Mouse (Mus musculus) heart, embryonic 13.5 days (tissue): ENCODE measurements around the gene Pax5. TPM values are rescaled to one million over a fixed set of nuclear protein-coding genes. Genes with fewer than 3 reads are reported as not detected.

ENCODE experiments used
- ATAC-seq: fragments of 200-750 bp; cut with Nextera tagmentation; 2 replicates; pipeline ENCODE4 v1.8.0; 2017; ENCODE audit warnings: moderate TSS enrichment; ENCODE audit not compliant: insufficient number of reproducible peaks, low FRiP score, low TSS enrichment; ENCODE audit errors: extremely low read depth
- H3K27ac ChIP-seq: fragments of 300-500 bp; sonication (generic); replicated peaks from 2 replicates; pipeline ENCODE4 v1.5.1; 2015; ENCODE audit warnings: moderate library complexity, mild to moderate bottlenecking, inconsistent platforms
- H3K27me3 ChIP-seq: fragments of 300-500 bp; sonication (generic); replicated peaks from 2 replicates; pipeline ENCODE4 v1.6.1; 2015; ENCODE audit warnings: mild to moderate bottlenecking, inconsistent platforms
- H3K36me3 ChIP-seq: fragments of 300-500 bp; sonication (generic); 2 replicates; pipeline ENCODE4 v1.6.1; 2015; ENCODE audit warnings: mild to moderate bottlenecking, inconsistent platforms
- H3K4me1 ChIP-seq: fragments of 300-500 bp; sonication (generic); 2 replicates; pipeline ENCODE4 v1.6.1; 2015; ENCODE audit warnings: inconsistent platforms
- H3K4me2 ChIP-seq: fragments of 300-500 bp; sonication (generic); 2 replicates; pipeline ENCODE4 v1.6.1; 2015; ENCODE audit warnings: inconsistent platforms, mild to moderate bottlenecking, moderate library complexity
- H3K4me3 ChIP-seq: fragments of 300-500 bp; sonication (generic); 2 replicates; pipeline ENCODE4 v1.5.1; 2015; ENCODE audit warnings: moderate library complexity, mild to moderate bottlenecking, inconsistent platforms
- H3K9ac ChIP-seq: fragments of 300-500 bp; sonication (generic); 2 replicates; pipeline ENCODE4 v1.6.1; 2015; ENCODE audit warnings: inconsistent platforms, mild to moderate bottlenecking, moderate library complexity
- H3K9me3 ChIP-seq: fragments of 300-500 bp; sonication (generic); 2 replicates; pipeline ENCODE4 v1.6.1; 2016; ENCODE audit warnings: inconsistent platforms
- WGBS: fragments of 180-500 bp; shearing (Covaris S2); methylation state at CpG from one replicate; pipeline ENCODE4 v1.1.7; 2015; ENCODE audit warnings: mixed read lengths; 5-methylcytosine and 5-hydroxymethylcytosine counted together
- polyA plus RNA-seq: library from polyadenylated mRNA; unstranded; fragments of >200 nt; fragmentation: Nextera tagmentation; extraction: Ambion mirVana; gene quantifications from 2 replicates; pipeline ENCODE4 v1.2.1, GENCODE M21; 2015

Gene Pax5
- polyA plus RNA-seq, 1 experiment from 2014 or later, result 0.07 TPM

DNA sequence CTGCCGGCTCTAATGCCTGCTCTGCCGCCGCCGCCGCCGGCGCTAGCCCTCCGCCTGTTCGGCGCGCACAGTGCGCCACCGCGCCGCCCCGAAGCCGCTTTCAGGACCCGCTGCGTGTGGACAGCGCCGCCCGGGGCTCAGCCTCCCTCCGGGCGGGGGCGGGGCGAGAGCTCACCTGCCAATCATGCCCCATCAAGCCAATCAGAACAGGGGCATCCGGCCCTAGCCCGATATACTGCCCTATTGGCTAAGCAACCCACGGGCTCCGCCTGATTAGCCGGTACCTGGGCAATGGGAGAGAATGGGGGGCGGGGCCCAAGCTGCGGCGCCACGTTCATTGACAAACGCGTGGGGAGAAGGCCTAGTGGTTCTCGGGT is 5.9 kb downstream of the Pax5 start:
- no peaks in the 10 kb centered on the region for H3K36me3 ChIP-seq
- no peaks in the 10 kb centered on the region for H3K9me3 ChIP-seq
- peaks cover 13% of the 10 kb centered on the region for H3K4me1 ChIP-seq
- WGBS, result under 1% methylated on average over 38 of the region's 38 CpGs
- H3K4me3 ChIP-seq, result peak overlapping the region; percentile 51
- H3K4me2 ChIP-seq, result peak overlapping the region; percentile 72
- ATAC-seq, result peak; percentile 85
- H3K27me3 ChIP-seq, result peaks cover 100% of the 10 kb centered on the region
- H3K9ac ChIP-seq, result no peak overlapping the region
- H3K27ac ChIP-seq, result no peak overlapping the region

DNA sequence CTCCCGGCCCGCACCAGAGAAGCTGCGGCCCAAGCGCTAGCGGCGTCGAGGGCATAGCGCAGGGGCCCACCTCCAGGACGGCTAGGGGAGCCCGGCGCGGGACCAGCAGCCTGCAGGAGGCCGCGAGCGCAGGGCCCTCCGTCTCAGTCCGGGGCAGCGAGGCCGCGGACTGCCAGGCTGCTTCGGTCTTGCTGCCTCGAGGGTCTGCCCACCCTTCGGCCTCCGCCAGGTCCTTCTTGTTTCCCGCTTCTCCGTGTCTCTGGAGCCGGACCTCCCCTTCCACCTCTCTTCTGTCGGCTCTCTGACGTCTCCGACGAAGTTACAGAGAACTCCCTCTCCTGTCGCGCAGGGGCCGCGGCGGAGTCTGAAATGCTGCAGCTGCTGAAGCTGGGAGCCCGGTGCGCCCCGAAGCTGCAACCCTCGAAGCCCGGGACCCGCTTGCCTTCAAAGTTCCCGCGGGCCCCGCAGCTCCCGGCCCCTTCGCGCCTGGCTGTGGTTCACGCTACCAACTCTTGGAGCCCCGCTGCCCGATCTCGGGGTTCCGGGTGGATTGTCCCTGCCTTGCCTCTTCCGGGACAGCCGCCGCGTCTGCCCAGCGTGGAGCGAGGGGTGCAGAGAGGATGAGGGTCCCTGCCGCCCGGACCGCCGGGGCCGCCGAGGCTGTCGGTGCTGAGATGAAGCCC is 6.5 kb downstream of the Pax5 start:
- Histone ChIP-seq H3K9ac (no peak overlapping the region), H3K27ac (no peak overlapping the region), H3K4me1 (peaks cover 13% of the 10 kb centered on the region), H3K36me3 (no peaks in the 10 kb centered on the region), H3K4me3 (peak overlapping the region; percentile 51), H3K4me2 (peak overlapping the region; percentile 72), H3K27me3 (peaks cover 99% of the 10 kb centered on the region), H3K9me3 (no peaks in the 10 kb centered on the region)
- ATAC-seq, result 0 out of 2 replicates have a peak, but pooled peaks have one; percentile 5
- under 1% methylated on average over 66 of the region's 66 CpGs for WGBS

DNA sequence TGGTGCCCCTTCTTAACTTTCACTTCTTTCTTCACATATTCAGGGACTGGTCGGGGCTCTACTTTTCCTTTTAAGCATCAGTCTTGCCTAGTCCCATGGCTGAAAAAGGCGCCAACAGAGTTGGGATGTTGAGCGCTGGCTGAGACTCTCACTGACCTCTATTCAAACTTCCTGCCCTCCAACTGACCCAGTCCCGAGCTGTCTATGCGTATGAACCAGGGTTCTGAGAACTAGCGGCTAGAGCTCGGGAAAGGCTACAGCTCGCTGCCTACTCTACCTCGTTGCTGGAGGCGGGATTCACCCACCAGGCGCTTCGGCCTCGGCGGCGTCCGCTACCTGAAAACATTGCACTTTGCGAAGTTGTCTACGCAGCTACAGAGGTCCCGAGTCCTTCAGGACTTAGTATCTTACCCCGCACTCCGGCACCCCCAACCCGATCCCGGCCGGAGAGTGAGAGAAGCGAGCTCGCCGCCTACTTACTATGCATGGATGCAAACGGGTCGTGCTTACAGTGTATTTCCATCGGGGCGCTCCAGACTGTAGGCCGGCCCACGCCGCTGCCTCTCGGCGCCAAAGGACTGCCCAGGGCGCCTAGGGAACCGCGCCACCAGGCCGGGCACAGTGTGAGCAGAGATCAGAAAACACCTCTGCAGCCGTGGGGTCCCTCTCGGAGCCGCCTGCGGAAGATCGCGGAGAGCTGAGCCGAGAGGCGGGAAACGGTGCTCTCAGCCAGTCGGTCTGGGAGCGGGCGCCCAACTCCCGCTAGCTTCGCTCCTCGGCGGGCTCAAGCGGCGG is 7.2 kb downstream of the Pax5 start:
- Histone ChIP-seq H3K9ac (no peak overlapping the region), H3K27ac (no peak overlapping the region), H3K4me3 (peak overlapping the region; percentile 51), H3K9me3 (no peaks in the 10 kb centered on the region), H3K27me3 (peaks cover 99% of the 10 kb centered on the region), H3K4me1 (peaks cover 13% of the 10 kb centered on the region), H3K4me2 (peak overlapping the region; percentile 72), H3K36me3 (no peaks in the 10 kb centered on the region)
- ATAC-seq, result no peak
- 1% methylated on average over 58 of the region's 58 CpGs for WGBS

DNA sequence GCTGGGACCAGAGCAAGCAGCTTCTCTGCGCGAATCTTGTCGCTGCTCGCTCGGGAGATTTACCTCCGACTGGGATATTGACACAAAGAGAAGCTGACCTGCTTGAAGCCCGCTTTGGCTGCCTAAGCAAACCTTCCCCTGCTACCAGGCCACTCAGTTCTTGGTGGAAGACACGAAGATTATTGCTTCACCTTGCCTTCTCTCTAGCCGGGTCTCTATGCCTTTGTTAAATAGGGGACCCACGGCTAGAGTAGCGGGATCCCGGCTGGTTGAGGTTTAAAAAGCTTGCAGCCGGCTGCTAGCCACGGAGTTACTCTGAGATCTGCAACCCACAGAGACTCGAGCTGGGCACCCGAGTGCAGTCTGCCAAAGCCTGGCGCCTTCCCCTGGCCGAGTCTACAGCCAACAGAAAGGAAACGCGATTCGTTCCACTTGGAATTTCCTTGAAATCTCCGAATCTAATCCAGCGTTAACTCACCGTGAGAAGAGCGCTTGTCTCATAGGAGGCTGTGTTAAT is 8.2 kb downstream of the Pax5 start:
- Histone ChIP-seq H3K9me3 (no peaks in the 10 kb centered on the region), H3K36me3 (no peaks in the 10 kb centered on the region), H3K4me2 (no peak overlapping the region), H3K9ac (no peak overlapping the region), H3K4me1 (peaks cover 13% of the 10 kb centered on the region), H3K27ac (no peak overlapping the region), H3K4me3 (no peak overlapping the region), H3K27me3 (peaks cover 99% of the 10 kb centered on the region)
- WGBS, result 1% methylated on average over 25 of the region's 25 CpGs
- no peak for ATAC-seq

DNA sequence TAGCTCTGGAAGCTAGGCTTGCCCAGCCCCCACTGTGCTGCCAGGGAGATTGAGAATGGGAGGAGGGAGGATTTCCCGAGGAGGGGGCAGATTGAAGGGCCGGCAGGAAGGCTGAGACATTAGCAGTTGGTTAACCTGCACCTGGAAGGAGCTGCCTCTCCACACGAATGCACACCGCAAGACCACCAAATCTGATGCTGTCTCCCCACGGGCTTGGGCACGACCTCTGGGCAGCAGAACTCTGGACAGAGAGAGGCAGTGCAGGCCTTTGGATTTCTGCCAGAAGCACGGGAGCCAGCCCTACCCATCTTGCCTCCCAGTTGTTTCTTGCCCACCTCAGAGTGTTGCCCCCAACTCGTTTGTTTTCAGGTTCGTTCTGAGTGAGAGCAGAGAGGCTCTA is 8.8 kb downstream of the Pax5 start:
- H3K27ac ChIP-seq, result no peak overlapping the region
- no peak overlapping the region for H3K4me3 ChIP-seq
- H3K4me1 ChIP-seq, result peaks cover 13% of the 10 kb centered on the region
- no peak for ATAC-seq
- H3K27me3 ChIP-seq, result peaks cover 99% of the 10 kb centered on the region
- H3K4me2 ChIP-seq, result no peak overlapping the region
- H3K9ac ChIP-seq, result no peak overlapping the region
- no peaks in the 10 kb centered on the region for H3K9me3 ChIP-seq
- no peaks in the 10 kb centered on the region for H3K36me3 ChIP-seq
- 1% methylated on average over 9 of the region's 9 CpGs for WGBS

DNA sequence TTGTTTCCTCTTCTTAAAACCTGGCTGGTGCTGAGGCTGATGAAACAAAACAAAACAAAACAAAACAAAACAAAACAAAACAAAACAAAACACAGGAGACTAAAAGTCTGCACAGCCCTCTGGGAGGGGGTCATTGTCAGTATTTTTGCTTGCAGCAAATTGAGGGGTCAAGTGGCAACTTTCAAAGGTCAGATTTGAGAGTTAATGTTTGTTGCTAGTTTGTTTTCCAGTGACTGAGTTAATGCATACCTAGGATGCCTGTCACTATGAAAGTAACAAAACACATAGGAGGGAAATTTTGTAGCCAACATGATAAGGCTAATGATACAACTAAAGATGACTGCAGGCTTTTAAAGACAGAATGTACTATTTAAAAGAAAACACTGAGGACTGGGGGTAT is 13.6 kb downstream of the Pax5 start:
- no peak overlapping the region for H3K9ac ChIP-seq
- no peak overlapping the region for H3K27ac ChIP-seq
- H3K4me3 ChIP-seq, result no peak overlapping the region
- no peaks in the 10 kb centered on the region for H3K9me3 ChIP-seq
- no peaks in the 10 kb centered on the region for H3K4me1 ChIP-seq
- H3K27me3 ChIP-seq, result peaks cover 93% of the 10 kb centered on the region
- no peak for ATAC-seq
- no peak overlapping the region for H3K4me2 ChIP-seq
- H3K36me3 ChIP-seq, result no peaks in the 10 kb centered on the region

DNA sequence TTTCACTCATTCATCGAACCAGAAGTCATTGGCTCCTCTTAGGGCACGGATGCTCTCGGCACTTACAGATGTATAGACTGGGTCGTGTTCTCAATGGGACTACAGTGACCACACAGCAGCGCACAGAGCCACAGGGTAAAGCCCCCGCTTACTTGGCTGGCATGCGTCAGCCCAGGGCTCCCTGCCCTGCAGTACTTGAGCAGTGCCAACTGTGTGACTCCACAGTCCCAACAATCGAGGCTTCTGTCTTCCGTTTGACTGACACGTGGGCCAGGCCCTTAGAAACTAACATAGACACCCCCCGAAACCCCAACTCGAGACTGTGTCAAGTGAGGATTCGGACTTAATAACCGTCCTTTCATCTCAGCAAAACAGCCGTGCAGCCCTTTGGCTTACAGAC is 15.9 kb downstream of the Pax5 start:
- 65% methylated on average over 15 of the region's 15 CpGs for WGBS
- Histone ChIP-seq H3K4me2 (no peak overlapping the region), H3K36me3 (no peaks in the 10 kb centered on the region), H3K9ac (no peak overlapping the region), H3K4me3 (no peak overlapping the region), H3K27ac (no peak overlapping the region), H3K4me1 (no peaks in the 10 kb centered on the region), H3K27me3 (peaks cover 81% of the 10 kb centered on the region), H3K9me3 (no peaks in the 10 kb centered on the region)
- ATAC-seq, result no peak

DNA sequence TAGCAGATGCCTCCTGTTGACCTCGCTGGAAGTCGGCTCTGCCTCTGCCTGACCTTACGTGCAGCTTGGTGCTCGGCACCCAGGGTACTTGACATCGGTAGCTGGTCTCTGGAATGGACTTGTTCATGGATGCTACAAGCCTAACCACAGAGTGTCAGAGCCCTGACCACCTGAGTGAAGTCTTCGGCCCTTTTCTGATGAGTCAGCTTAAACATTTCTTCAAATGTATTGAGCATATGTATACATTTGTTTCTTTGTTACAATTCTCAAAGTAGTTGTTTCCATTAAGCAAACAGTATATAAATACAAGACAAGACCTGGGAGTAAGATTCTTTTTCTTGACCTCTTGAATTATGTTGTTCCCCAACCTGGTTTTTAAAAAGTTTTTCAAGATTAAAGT is 24.7 kb downstream of the Pax5 start:
- Histone ChIP-seq H3K4me2 (no peak overlapping the region), H3K27ac (no peak overlapping the region), H3K36me3 (no peaks in the 10 kb centered on the region), H3K4me3 (no peak overlapping the region), H3K9ac (no peak overlapping the region), H3K4me1 (no peaks in the 10 kb centered on the region), H3K9me3 (no peaks in the 10 kb centered on the region), H3K27me3 (peaks cover 49% of the 10 kb centered on the region)
- no peak for ATAC-seq
- WGBS, result 59% methylated on average over 6 of the region's 6 CpGs

DNA sequence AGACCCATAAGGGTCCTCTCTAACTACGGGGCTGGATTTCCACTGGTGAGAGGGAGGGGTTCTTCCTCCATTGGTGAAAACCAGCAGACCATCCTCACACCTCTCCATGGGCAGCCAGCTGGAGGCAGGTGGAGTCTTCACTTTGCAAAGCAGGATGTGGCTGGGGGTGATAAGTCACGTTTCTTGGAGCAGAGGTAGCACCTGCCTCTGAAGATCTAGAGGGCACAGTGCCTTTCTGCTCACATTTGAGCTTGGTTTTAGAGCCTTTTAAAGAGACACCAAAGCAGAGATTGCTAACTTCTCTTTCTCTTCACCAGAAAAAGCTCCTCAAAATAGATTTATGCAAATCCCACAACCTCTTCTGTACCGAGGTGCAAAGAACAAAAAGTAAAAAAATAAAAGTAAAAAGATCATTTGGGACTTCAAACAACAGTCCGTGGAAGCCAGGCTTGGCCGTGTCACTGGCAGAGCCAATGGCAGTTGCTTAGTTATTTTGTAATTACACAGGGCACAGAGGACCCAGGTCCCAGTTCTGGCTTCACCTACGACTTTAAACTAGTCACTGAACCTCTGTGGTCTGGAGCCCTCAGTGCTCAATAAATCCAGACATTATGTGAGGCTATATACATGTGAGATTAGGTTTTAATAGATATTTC is 29.9 kb downstream of the Pax5 start:
- no peaks in the 10 kb centered on the region for H3K9me3 ChIP-seq
- H3K4me3 ChIP-seq, result no peak overlapping the region
- H3K4me2 ChIP-seq, result no peak overlapping the region
- no peak overlapping the region for H3K27ac ChIP-seq
- H3K36me3 ChIP-seq, result no peaks in the 10 kb centered on the region
- no peak overlapping the region for H3K9ac ChIP-seq
- H3K4me1 ChIP-seq, result no peaks in the 10 kb centered on the region
- H3K27me3 ChIP-seq, result peaks cover 65% of the 10 kb centered on the region
- no peak for ATAC-seq
- 53% methylated on average over 6 of the region's 6 CpGs for WGBS

DNA sequence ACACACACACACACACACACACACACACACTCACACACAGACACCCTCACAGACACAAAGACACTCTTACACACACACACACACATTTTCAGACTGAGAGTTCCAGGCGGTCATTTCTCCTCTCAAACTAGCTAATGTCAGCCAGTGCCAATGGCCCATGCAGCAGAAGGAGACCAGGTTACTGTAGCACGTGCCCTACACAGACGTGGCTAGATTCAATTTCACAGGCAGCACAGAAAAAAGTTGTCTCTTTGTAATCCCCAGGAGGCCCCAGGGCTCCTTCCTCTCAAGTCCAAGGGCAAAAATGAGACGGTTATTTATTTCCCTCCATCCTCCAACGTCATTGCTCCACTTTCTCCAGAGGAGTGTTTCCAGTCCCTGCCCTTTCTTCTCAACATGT is 31.6 kb downstream of the Pax5 start:
- Histone ChIP-seq H3K4me2 (no peak overlapping the region), H3K4me3 (no peak overlapping the region), H3K9ac (no peak overlapping the region), H3K4me1 (no peaks in the 10 kb centered on the region), H3K27ac (no peak overlapping the region), H3K27me3 (peaks cover 51% of the 10 kb centered on the region), H3K9me3 (no peaks in the 10 kb centered on the region), H3K36me3 (no peaks in the 10 kb centered on the region)
- 46% methylated on average over 5 of the region's 5 CpGs for WGBS
- ATAC-seq, result no peak

DNA sequence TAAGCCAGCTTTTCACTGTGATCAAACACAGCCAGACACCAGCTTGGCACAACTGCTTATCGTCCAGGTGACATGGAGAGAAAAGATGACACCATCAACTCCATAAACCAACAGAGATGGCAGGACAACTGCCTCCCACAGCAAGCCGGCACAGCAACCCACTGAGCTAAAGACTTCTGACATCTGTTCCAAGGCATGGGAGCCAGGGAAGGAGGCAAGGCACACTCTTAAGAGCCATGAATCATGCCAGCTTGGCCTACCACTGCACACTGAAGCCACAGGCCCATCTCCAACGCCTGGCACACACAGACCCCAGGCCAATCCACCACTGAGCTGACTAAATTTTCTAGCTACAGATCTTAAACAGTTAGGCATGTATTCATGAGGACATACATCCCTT is 32.3 kb downstream of the Pax5 start:
- H3K36me3 ChIP-seq, result no peaks in the 10 kb centered on the region
- no peak overlapping the region for H3K9ac ChIP-seq
- H3K4me3 ChIP-seq, result no peak overlapping the region
- H3K27ac ChIP-seq, result no peak overlapping the region
- WGBS, result 56% methylated on average over 3 of the region's 3 CpGs
- no peaks in the 10 kb centered on the region for H3K4me1 ChIP-seq
- peaks cover 51% of the 10 kb centered on the region for H3K27me3 ChIP-seq
- no peaks in the 10 kb centered on the region for H3K9me3 ChIP-seq
- ATAC-seq, result no peak
- no peak overlapping the region for H3K4me2 ChIP-seq
